Mouse (Mus musculus): ENCODE measurements around the gene Ncoa1. TPM values are rescaled to one million over a fixed set of nuclear protein-coding genes. Genes with fewer than 3 reads are reported as not detected.

Gene Ncoa1
- polyA plus RNA-seq, 2 experiments: 1.1 to 1.7 TPM

DNA sequence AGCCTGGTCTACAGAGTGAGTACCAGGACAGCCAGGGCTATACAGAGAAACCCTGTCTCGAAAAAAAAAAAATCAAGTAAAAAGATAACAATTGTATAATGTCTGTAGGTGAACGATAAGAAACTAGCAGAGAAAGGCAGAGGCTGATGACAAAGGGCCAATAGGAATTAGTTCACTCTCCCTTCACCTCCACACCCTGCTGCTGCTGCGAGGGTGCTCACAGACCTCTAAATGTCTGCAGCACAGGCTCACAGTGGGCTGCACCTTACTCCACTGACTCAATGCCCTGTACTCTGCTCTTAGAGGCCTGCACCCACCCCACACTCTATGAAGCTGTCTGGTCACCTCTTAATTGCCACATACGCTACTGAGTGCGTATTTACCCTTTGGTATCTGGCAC, 45.0 kb downstream of the Ncoa1 start:
- no peak overlapping the region for H3K27ac ChIP-seq
- H3K4me2 ChIP-seq (ENCODE audit: low read depth): no peak overlapping the region
- 35% methylated on average over 5 of the region's 5 CpGs for WGBS (ENCODE audit: insufficient replicate concordance)
- no peak for DNase-seq (ENCODE audit: low read depth in 3 of 3, low spot score in 3 of 3)
- no peak for TF ChIP-seq EP300 (IDR thresholded peaks at IDR 0.05; ENCODE audit: low read depth)
- no peak for TF ChIP-seq CTCF (IDR thresholded peaks at IDR 0.05; ENCODE audit: low read depth)
- H3K27me3 ChIP-seq (ENCODE audit: control insufficient read depth, insufficient read depth, low read length): no peaks in the 10 kb centered on the region
- H3K4me3 ChIP-seq (ENCODE audit: insufficient read depth in 1 of 2, low read depth in 2 of 2, low read length in 2 of 2): no peak overlapping the region
- 0 out of 2 replicates have a peak, but pooled peaks have one; percentile 23 for ATAC-seq (ENCODE audit: insufficient read depth)
- no peak overlapping the region for H3K9ac ChIP-seq (replicated peaks)
- no peaks in the 10 kb centered on the region for H3K36me3 ChIP-seq (replicated peaks; ENCODE audit: control insufficient read depth, insufficient read depth, low read depth)
- 0 out of 4 replicates have a peak, but pooled peaks cover 0 to 2% of the 10 kb centered on the region in 2 experiments for H3K4me1 ChIP-seq (replicated peaks; ENCODE audit: control insufficient read depth in 2 of 2, insufficient read depth in 2 of 2, low read length in 1 of 2)
- no peaks in the 10 kb centered on the region for H3K9me3 ChIP-seq (ENCODE audit: control insufficient read depth, low read length)

DNA sequence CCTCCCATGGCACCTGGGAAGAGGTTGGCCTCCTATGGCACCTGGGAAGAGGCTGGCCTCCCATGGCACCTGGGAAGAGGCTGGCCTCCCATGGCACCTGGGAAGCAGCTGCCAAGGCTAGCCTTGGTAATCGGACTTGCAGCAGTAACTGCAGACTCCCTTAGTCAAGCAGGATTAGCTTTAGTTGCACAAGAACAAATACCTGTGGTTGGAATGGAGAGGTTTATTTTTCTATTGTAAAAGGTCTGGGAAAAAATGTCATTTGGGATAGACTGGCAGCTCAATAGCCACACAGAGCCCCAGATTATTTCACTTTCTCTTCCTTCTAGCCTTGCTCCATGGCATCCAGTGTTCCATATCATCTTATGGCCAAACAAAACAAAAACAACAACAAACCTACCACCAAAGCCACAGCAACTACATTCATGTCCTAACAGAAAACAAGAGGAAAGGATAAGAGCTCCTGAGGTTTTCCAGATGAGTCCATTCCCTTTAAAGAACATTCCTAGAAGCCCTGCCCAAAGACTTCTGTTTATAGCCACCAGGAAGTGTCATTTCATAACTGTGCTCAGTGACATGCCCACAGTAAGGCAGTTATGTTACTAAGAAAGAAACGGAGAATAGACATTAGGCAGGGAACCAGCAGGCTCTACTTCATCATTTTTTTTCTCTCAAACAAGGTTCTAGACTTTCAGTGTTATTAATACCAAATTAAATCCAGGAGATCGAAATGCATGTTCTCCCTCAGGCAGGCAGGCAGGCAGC, 46.7 kb downstream of the Ncoa1 start:
- no peak overlapping the region for H3K9ac ChIP-seq (replicated peaks)
- 40% methylated on average over 3 of the region's 3 CpGs for whole genome bisulfite sequencing (ENCODE audit: insufficient replicate concordance)
- H3K27ac ChIP-seq: no peak overlapping the region
- no peak overlapping the region for H3K4me3 ChIP-seq (ENCODE audit: insufficient read depth in 1 of 2, low read depth in 2 of 2, low read length in 2 of 2)
- H3K9me3 ChIP-seq (ENCODE audit: control insufficient read depth, low read length): no peaks in the 10 kb centered on the region
- no peaks in the 10 kb centered on the region for H3K27me3 ChIP-seq (ENCODE audit: control insufficient read depth, insufficient read depth, low read length)
- TF ChIP-seq CTCF (IDR thresholded peaks at IDR 0.05; ENCODE audit: low read depth) (no peak), EP300 (IDR thresholded peaks at IDR 0.05; ENCODE audit: low read depth) (no peak)
- no peak overlapping the region for H3K4me2 ChIP-seq (ENCODE audit: low read depth)
- H3K36me3 ChIP-seq (replicated peaks; ENCODE audit: control insufficient read depth, insufficient read depth, low read depth): no peaks in the 10 kb centered on the region
- DNase-seq (ENCODE audit: low read depth in 3 of 3, low spot score in 3 of 3) (no peak), ATAC-seq (ENCODE audit: insufficient read depth) (no peak)
- H3K4me1 ChIP-seq (replicated peaks; ENCODE audit: control insufficient read depth in 2 of 2, insufficient read depth in 2 of 2, low read length in 1 of 2): 0 out of 4 replicates have a peak, but pooled peaks cover 0 to 2% of the 10 kb centered on the region in 2 experiments

DNA sequence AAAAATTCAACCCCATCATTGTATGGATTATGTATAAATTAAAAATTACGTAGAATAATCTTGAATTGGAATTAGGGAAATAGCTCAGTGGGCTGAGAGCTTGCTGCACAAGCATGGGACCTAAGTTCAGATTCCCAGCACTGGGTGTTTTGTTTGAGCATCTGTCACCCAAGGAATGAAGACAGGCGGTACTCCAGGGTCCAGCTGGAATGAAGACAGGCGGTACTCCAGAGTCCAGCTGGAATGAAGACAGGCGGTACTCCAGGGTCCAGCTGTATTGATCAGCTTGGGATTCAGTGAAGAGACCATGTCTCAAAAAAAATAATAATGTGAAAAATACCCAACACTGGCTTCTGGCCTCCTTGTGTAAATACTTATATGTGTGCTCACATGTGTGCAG, 58.2 kb downstream of the Ncoa1 start:
- no peak overlapping the region for H3K9ac ChIP-seq (replicated peaks)
- no peaks in the 10 kb centered on the region for H3K9me3 ChIP-seq (ENCODE audit: control insufficient read depth, low read length)
- ATAC-seq (ENCODE audit: insufficient read depth) (no peak), DNase-seq (ENCODE audit: low read depth in 3 of 3, low spot score in 3 of 3) (no peak)
- H3K27me3 ChIP-seq (ENCODE audit: control insufficient read depth, insufficient read depth, low read length): no peaks in the 10 kb centered on the region
- H3K4me2 ChIP-seq (ENCODE audit: low read depth): no peak overlapping the region
- H3K4me1 ChIP-seq (replicated peaks; ENCODE audit: control insufficient read depth in 2 of 2, insufficient read depth in 2 of 2, low read length in 1 of 2): no peaks in the 10 kb centered on the region
- TF ChIP-seq CTCF (IDR thresholded peaks at IDR 0.05; ENCODE audit: low read depth) (no peak), EP300 (IDR thresholded peaks at IDR 0.05; ENCODE audit: low read depth) (no peak)
- H3K4me3 ChIP-seq (ENCODE audit: insufficient read depth in 1 of 2, low read depth in 2 of 2, low read length in 2 of 2): no peak overlapping the region
- WGBS (ENCODE audit: insufficient replicate concordance): 68% methylated on average over 4 of the region's 4 CpGs
- no peak overlapping the region for H3K27ac ChIP-seq
- no peaks in the 10 kb centered on the region for H3K36me3 ChIP-seq (replicated peaks; ENCODE audit: control insufficient read depth, insufficient read depth, low read depth)

DNA sequence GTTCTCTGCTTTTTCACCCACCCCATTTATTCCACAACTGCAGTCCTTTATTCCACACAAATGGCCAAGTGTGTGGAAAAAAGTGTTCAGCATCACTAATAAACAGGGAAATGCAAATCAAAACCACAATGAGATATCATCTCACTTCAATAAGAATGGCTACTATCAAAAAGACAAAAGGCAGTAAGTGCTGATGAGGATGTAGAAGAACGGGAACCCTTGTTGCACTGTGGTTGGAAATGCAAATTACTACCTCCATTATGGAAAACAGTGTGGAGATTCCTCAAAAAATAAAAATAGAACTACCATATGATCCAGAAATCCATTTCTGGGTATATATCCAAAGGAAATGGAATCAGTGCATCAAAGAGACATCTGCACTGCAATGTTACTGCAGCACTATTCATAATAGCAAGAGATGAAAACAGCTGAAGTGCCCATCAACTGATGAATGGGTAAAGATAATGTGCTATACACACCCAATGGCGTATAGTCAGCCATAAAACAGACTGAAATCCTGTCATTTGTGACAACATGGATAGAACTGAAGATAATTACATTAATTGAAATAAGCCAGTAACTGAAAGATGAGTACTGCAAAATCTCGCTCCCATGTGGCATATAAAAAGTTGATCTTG, 59.2 kb downstream of the Ncoa1 start:
- TF ChIP-seq CTCF (IDR thresholded peaks at IDR 0.05; ENCODE audit: low read depth): no peak
- TF ChIP-seq EP300 (IDR thresholded peaks at IDR 0.05; ENCODE audit: low read depth): no peak
- WGBS (ENCODE audit: insufficient replicate concordance): 56% methylated on average over 3 of the region's 3 CpGs

DNA sequence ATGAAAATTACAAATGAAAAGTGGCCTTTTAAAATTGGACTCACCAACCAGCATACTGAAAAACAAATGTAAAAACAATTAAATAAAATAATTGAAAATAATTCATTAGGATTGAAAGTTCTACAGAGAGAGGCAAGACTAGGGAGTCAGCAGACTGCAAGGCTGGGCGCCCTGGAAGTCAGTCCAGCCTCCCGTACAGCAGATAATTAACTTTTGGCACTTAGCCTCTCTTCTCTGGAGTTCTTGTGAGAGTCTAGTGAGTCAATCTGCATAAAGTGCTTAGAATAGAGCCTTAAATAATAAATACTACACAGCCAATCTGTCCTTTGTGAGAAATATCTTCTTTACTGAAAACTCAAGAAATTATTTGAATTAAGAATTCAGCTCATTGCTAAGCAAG, 69.9 kb downstream of the Ncoa1 start:
- no peaks in the 10 kb centered on the region for H3K36me3 ChIP-seq (replicated peaks; ENCODE audit: control insufficient read depth, insufficient read depth, low read depth)
- no peaks in the 10 kb centered on the region for H3K4me1 ChIP-seq (replicated peaks; ENCODE audit: control insufficient read depth in 2 of 2, insufficient read depth in 2 of 2, low read length in 1 of 2)
- TF ChIP-seq CTCF (IDR thresholded peaks at IDR 0.05; ENCODE audit: low read depth) (no peak), EP300 (IDR thresholded peaks at IDR 0.05; ENCODE audit: low read depth) (no peak)
- no peak overlapping the region for H3K9ac ChIP-seq (replicated peaks)
- no peak overlapping the region for H3K4me2 ChIP-seq (ENCODE audit: low read depth)
- no peak for ATAC-seq (ENCODE audit: insufficient read depth)
- H3K27me3 ChIP-seq (ENCODE audit: control insufficient read depth, insufficient read depth, low read length): no peaks in the 10 kb centered on the region
- WGBS (ENCODE audit: insufficient replicate concordance): 74% methylated on average over 2 of the region's 2 CpGs
- no peaks in the 10 kb centered on the region for H3K9me3 ChIP-seq (ENCODE audit: control insufficient read depth, low read length)
- DNase-seq (ENCODE audit: low read depth in 3 of 3, low spot score in 3 of 3): no peak
- no peak overlapping the region for H3K4me3 ChIP-seq (ENCODE audit: insufficient read depth in 1 of 2, low read depth in 2 of 2, low read length in 2 of 2)
- H3K27ac ChIP-seq: no peak overlapping the region

More for the DNA sequence above, 59.2 kb downstream of the Ncoa1 start:
- H3K36me3 ChIP-seq (replicated peaks; ENCODE audit: control insufficient read depth, insufficient read depth, low read depth): no peaks in the 10 kb centered on the region
- no peak overlapping the region for H3K4me3 ChIP-seq (ENCODE audit: insufficient read depth in 1 of 2, low read depth in 2 of 2, low read length in 2 of 2)
- no peaks in the 10 kb centered on the region for H3K4me1 ChIP-seq (replicated peaks; ENCODE audit: control insufficient read depth in 2 of 2, insufficient read depth in 2 of 2, low read length in 1 of 2)
- no peak overlapping the region for H3K9ac ChIP-seq (replicated peaks)
- no peak for ATAC-seq (ENCODE audit: insufficient read depth)
- no peak overlapping the region for H3K27ac ChIP-seq
- H3K27me3 ChIP-seq (ENCODE audit: control insufficient read depth, insufficient read depth, low read length): no peaks in the 10 kb centered on the region
- no peak for DNase-seq (ENCODE audit: low read depth in 3 of 3, low spot score in 3 of 3)
- no peaks in the 10 kb centered on the region for H3K9me3 ChIP-seq (ENCODE audit: control insufficient read depth, low read length)
- no peak overlapping the region for H3K4me2 ChIP-seq (ENCODE audit: low read depth)

Measured in liver, embryonic 14.5 days (tissue).